Mouse (Mus musculus): Measurements from ENCODE around the gene Oas1a. TPM values are rescaled to one million over a fixed set of nuclear protein-coding genes. Genes with fewer than 3 reads are reported as not detected.
"Not testable (repeated sequence)": the region's sequence is repeated elsewhere in the genome, so short reads cannot be mapped to it uniquely, and the experiment has no call there.

The Oas1a gene
- total RNA-seq (2021) (under 1 TPM; 0.63 to 0.84 TPM), polyA plus RNA-seq (2012; rRNA removed) (2.6 and 3.4 TPM in 2 replicates)
- long read RNA-seq, partial matches to known transcripts, result 0 of 3 reads
- long read RNA-seq, other reads (novel, unspliced or antisense), result 0 of 3 reads

- H3K4me3 ChIP-seq; intact Hi-C loops (cut with DNase I); H3K27me3 ChIP-seq (ENCODE audit: control insufficient read depth, insufficient read depth, low read length); H3K27ac ChIP-seq; H3K4me1 ChIP-seq (ENCODE audit: control insufficient read depth, insufficient read depth, low read length); H3K9ac ChIP-seq (ENCODE audit: low read depth, low read length); H3K79me2 ChIP-seq (replicated peaks; ENCODE audit: control insufficient read depth, insufficient read depth, low read length); H3K36me3 ChIP-seq (ENCODE audit: control insufficient read depth, insufficient read depth, low read length): not testable (repeated sequence)
- 34% methylated on average over 8 of the region's 12 CpGs for WGBS
- DNase-seq, result peak in 1 of 2 experiments; percentile 25
Measured at GRCm38 (mm10) chr5:120906791-120907733, at the start of gene Oas1a. TSS of gene Oas1a (minus strand) at chr5:120907521.

- DNase-seq, result no peak
- Histone ChIP-seq H3K36me3 (ENCODE audit: control insufficient read depth, insufficient read depth, low read length) (no peaks in the 10 kb centered on the region), H3K27ac (no peak overlapping the region), H3K9ac (ENCODE audit: low read depth, low read length) (no peak overlapping the region), H3K4me3 (no peak overlapping the region), H3K4me1 (ENCODE audit: control insufficient read depth, insufficient read depth, low read length) (no peaks in the 10 kb centered on the region), H3K27me3 (ENCODE audit: control insufficient read depth, insufficient read depth, low read length) (no peaks in the 10 kb centered on the region; the same call in 1 of the 2 replicates), H3K79me2 (replicated peaks; ENCODE audit: control insufficient read depth, insufficient read depth, low read length) (no peaks in the 10 kb centered on the region)
- WGBS, result 24% methylated on average over 5 of the region's 5 CpGs
- intact Hi-C loops (cut with DNase I), result loop anchor here (10.0 kb wide), 1 partner anchor 231 kb away; no protein-coding TSS in a partner anchor
- TF ChIP-seq POLR2A (IDR thresholded peaks at IDR 0.05; ENCODE audit: insufficient read depth, low read depth, low read length) (no peak), CTCF (IDR thresholded peaks at IDR 0.05) (peak; percentile 62)
Measured at GRCm38 (mm10) chr5:120953974-120954373, 46.7 kb upstream of the Oas1a start.

- peak in 1 of 2 experiments; percentile 8 for DNase-seq
- H3K4me3 ChIP-seq, result no peak overlapping the region
- H3K4me1 ChIP-seq (ENCODE audit: control insufficient read depth, insufficient read depth, low read length), result no peaks in the 10 kb centered on the region
- no peak overlapping the region for H3K27ac ChIP-seq
- no peaks in the 10 kb centered on the region for H3K79me2 ChIP-seq (replicated peaks; ENCODE audit: control insufficient read depth, insufficient read depth, low read length)
- intact Hi-C loops (cut with DNase I), result loop anchor here (10.0 kb wide), 1 partner anchor 232 kb away; no protein-coding TSS in a partner anchor
- 52% methylated on average over 10 of the region's 10 CpGs for whole genome bisulfite sequencing
- TF ChIP-seq EP300 (IDR thresholded peaks at IDR 0.05; ENCODE audit: insufficient read depth, low read depth, low read length) (no peak), CTCF (IDR thresholded peaks at IDR 0.05) (no peak), POLR2A (IDR thresholded peaks at IDR 0.05; ENCODE audit: insufficient read depth, low read depth, low read length) (no peak)
- H3K9ac ChIP-seq (ENCODE audit: low read depth, low read length), result no peak overlapping the region
- no peaks in the 10 kb centered on the region for H3K36me3 ChIP-seq (ENCODE audit: control insufficient read depth, insufficient read depth, low read length)
- H3K27me3 ChIP-seq (ENCODE audit: control insufficient read depth, insufficient read depth, low read length), result no peaks in the 10 kb centered on the region; the same call in 1 of the 2 replicates
Measured at GRCm38 (mm10) chr5:120952242-120952770, 45.0 kb upstream of the Oas1a start.

- Histone ChIP-seq H3K79me2 (replicated peaks; ENCODE audit: control insufficient read depth, insufficient read depth, low read length) (no peaks in the 10 kb centered on the region), H3K4me1 (ENCODE audit: control insufficient read depth, insufficient read depth, low read length) (no peaks in the 10 kb centered on the region), H3K4me3 (no peak overlapping the region), H3K36me3 (ENCODE audit: control insufficient read depth, insufficient read depth, low read length) (no peaks in the 10 kb centered on the region), H3K27ac (no peak overlapping the region), H3K9ac (ENCODE audit: low read depth, low read length) (no peak overlapping the region), H3K27me3 (ENCODE audit: control insufficient read depth, insufficient read depth, low read length) (no peaks in the 10 kb centered on the region; the same call in 1 of the 2 replicates)
- DNase-seq, result no peak
- WGBS, result 57% methylated on average over 10 of the region's 10 CpGs
- intact Hi-C loops (cut with DNase I), result no loop called here
- TF ChIP-seq EP300 (IDR thresholded peaks at IDR 0.05; ENCODE audit: insufficient read depth, low read depth, low read length), result no peak
- no peak for TF ChIP-seq POLR2A (IDR thresholded peaks at IDR 0.05; ENCODE audit: insufficient read depth, low read depth, low read length)
- TF ChIP-seq CTCF (IDR thresholded peaks at IDR 0.05), result no peak
Measured at GRCm38 (mm10) chr5:120942076-120942475, 34.8 kb upstream of the Oas1a start.

GRCm38 (mm10) chr5:120938586-120938985 lies 31.3 kb upstream of the Oas1a start:
- DNase-seq, result no peak
- Histone ChIP-seq H3K36me3 (ENCODE audit: control insufficient read depth, insufficient read depth, low read length) (no peaks in the 10 kb centered on the region), H3K9ac (ENCODE audit: low read depth, low read length) (no peak overlapping the region), H3K4me3 (no peak overlapping the region), H3K4me1 (ENCODE audit: control insufficient read depth, insufficient read depth, low read length) (no peaks in the 10 kb centered on the region), H3K27me3 (ENCODE audit: control insufficient read depth, insufficient read depth, low read length) (no peaks in the 10 kb centered on the region; the same call in 1 of the 2 replicates), H3K79me2 (replicated peaks; ENCODE audit: control insufficient read depth, insufficient read depth, low read length) (no peaks in the 10 kb centered on the region), H3K27ac (no peak overlapping the region)
- intact Hi-C loops (cut with DNase I), result no loop called here
- TF ChIP-seq POLR2A (IDR thresholded peaks at IDR 0.05; ENCODE audit: insufficient read depth, low read depth, low read length) (no peak), EP300 (IDR thresholded peaks at IDR 0.05; ENCODE audit: insufficient read depth, low read depth, low read length) (no peak), CTCF (IDR thresholded peaks at IDR 0.05) (no peak)
- WGBS, result 29% methylated on average over 8 of the region's 8 CpGs

- DNase-seq, result no peak
- Histone ChIP-seq H3K27me3 (ENCODE audit: control insufficient read depth, insufficient read depth, low read length) (no peaks in the 10 kb centered on the region; the same call in 1 of the 2 replicates), H3K9ac (ENCODE audit: low read depth, low read length) (no peak overlapping the region), H3K27ac (no peak overlapping the region), H3K4me3 (no peak overlapping the region), H3K4me1 (ENCODE audit: control insufficient read depth, insufficient read depth, low read length) (no peaks in the 10 kb centered on the region), H3K79me2 (replicated peaks; ENCODE audit: control insufficient read depth, insufficient read depth, low read length) (no peaks in the 10 kb centered on the region), H3K36me3 (ENCODE audit: control insufficient read depth, insufficient read depth, low read length) (no peaks in the 10 kb centered on the region)
- TF ChIP-seq CTCF (IDR thresholded peaks at IDR 0.05), result no peak
- TF ChIP-seq POLR2A (IDR thresholded peaks at IDR 0.05; ENCODE audit: insufficient read depth, low read depth, low read length), result no peak
- TF ChIP-seq EP300 (IDR thresholded peaks at IDR 0.05; ENCODE audit: insufficient read depth, low read depth, low read length), result no peak
- WGBS, result 60% methylated on average over 4 of the region's 4 CpGs
- intact Hi-C loops (cut with DNase I), result no loop called here
Measured at GRCm38 (mm10) chr5:120937841-120938240, 30.5 kb upstream of the Oas1a start.
